Mouse (Mus musculus): ENCODE data around the gene Sh2b1. TPM values are rescaled to one million over a fixed set of nuclear protein-coding genes. Genes with fewer than 3 reads are reported as not detected.

Gene Sh2b1
- polyA plus RNA-seq, 1 experiment from 2014 or later, result 51.9 TPM

DNA sequence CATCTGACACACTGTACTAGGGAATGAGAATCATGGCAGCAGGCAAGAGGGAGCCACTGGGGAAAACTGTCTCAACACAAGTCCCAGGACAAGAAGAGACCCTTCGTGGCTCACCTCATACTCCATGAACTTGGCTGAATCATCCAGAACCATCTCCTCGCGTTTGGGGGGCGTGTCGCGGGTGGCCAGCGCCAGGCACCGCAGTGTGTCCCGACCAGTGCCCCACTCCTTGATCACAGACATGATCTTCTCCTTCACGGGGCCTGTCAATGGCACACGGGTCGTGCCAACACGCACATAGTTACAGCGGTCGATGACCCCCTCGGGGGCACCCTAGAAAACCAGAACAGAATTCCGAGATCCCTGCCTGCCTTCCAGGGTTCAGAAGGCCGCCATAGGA lies 25.2 kb downstream of the Sh2b1 start:
- Histone ChIP-seq H3K9ac (no peak overlapping the region), H3K36me3 (peaks cover 40% of the 10 kb centered on the region), H3K4me3 (no peak overlapping the region), H3K27me3 (no peaks in the 10 kb centered on the region), H3K4me2 (no peak overlapping the region), H3K9me3 (no peaks in the 10 kb centered on the region), H3K4me1 (no peaks in the 10 kb centered on the region), H3K27ac (no peak overlapping the region)
- 92% methylated on average over 18 of the region's 18 CpGs for WGBS
- ATAC-seq (ENCODE audit: insufficient number of reproducible peaks, low FRiP score, low TSS enrichment, low read depth), result no peak

DNA sequence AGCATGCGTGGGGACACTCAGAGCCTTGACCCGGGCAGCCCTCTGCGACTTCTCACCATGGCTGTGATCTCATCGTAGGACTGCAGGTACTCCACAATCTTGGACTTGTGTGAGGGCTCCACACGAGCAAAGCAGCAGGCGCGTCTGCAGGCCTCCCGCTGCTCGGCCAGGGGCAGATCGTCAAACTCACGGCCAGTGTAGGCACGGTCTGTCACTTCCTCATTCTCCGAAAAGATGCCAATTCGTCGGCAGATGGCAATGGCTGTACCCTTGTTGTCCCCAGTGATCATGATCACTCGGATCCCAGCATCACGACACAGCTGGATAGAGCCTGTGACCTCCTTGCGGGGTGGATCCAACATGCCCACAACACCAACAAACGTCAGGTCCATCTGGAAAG lies 26.7 kb downstream of the Sh2b1 start:
- Histone ChIP-seq H3K9ac (no peak overlapping the region), H3K4me1 (no peaks in the 10 kb centered on the region), H3K36me3 (peaks cover 51% of the 10 kb centered on the region), H3K9me3 (no peaks in the 10 kb centered on the region), H3K27me3 (no peaks in the 10 kb centered on the region), H3K27ac (no peak overlapping the region), H3K4me3 (no peak overlapping the region), H3K4me2 (no peak overlapping the region)
- 86% methylated on average over 19 of the region's 19 CpGs for WGBS
- ATAC-seq (ENCODE audit: insufficient number of reproducible peaks, low FRiP score, low TSS enrichment, low read depth), result no peak

DNA sequence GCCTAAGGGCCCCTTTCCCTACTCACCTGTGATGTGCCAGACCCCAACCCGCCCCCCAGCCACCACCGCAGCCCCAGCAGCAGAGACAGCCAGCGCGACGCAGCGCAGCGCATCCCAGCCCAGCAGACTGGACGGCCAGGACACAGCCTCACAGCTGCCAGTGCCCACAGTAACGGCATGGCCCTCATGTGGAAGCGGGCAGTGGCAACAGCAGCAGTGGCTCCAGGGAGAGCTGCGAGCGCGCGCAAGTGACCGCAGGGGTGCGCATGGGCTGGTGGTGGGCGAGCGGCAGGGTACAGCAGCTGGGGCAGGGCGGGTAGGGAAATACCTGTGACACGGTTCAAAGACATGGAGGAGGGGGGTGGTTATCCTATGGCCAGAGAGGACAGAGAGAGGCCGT lies 29.0 kb downstream of the Sh2b1 start:
- WGBS, result 91% methylated on average over 21 of the region's 21 CpGs
- no peak overlapping the region for H3K4me3 ChIP-seq
- no peaks in the 10 kb centered on the region for H3K4me1 ChIP-seq
- no peak overlapping the region for H3K9ac ChIP-seq
- H3K9me3 ChIP-seq, result no peaks in the 10 kb centered on the region
- peaks cover 69% of the 10 kb centered on the region for H3K36me3 ChIP-seq
- no peak overlapping the region for H3K27ac ChIP-seq
- no peak for ATAC-seq (ENCODE audit: insufficient number of reproducible peaks, low FRiP score, low TSS enrichment, low read depth)
- no peak overlapping the region for H3K4me2 ChIP-seq
- H3K27me3 ChIP-seq, result no peaks in the 10 kb centered on the region

DNA sequence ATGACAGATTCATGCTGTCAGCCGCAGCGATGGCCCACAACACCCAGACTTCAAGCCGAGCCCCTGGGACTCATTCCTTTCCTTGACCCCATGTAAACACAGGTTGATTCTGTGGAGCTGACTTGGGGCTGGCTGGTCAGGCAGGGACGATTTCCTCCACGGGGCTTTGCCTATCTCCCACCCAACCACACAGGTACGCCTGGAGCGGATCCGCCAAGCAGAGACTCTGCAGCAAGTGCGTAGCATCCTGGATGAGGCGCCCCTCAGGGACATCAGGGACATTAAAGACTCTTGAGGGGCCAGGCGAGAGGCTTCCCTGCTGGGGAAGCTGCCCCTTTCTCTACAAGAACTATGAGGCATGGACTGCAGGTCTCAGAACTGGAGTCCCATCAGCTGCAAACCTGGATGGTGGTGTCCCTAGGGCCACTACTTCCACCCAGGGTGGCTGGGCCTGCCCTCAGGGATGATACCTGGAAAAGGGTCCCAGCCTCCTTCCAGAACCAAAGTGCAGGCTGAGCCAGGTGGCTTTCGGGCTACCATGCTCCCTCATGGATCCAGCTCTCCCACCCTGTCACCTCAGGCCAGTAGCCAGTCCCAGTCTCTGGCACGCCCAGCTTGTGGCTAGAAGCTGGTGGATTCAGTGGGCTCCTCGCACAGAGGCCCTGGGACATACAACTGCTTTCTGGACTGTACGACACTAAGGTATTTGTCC lies 30.0 kb downstream of the Sh2b1 start:
- ATAC-seq (ENCODE audit: insufficient number of reproducible peaks, low FRiP score, low TSS enrichment, low read depth), result no peak
- no peaks in the 10 kb centered on the region for H3K27me3 ChIP-seq
- H3K27ac ChIP-seq, result no peak overlapping the region
- no peak overlapping the region for H3K4me2 ChIP-seq
- no peaks in the 10 kb centered on the region for H3K9me3 ChIP-seq
- 95% methylated on average over 15 of the region's 15 CpGs for WGBS
- H3K36me3 ChIP-seq, result peaks cover 75% of the 10 kb centered on the region
- no peak overlapping the region for H3K4me3 ChIP-seq
- no peak overlapping the region for H3K9ac ChIP-seq
- H3K4me1 ChIP-seq, result no peaks in the 10 kb centered on the region

DNA sequence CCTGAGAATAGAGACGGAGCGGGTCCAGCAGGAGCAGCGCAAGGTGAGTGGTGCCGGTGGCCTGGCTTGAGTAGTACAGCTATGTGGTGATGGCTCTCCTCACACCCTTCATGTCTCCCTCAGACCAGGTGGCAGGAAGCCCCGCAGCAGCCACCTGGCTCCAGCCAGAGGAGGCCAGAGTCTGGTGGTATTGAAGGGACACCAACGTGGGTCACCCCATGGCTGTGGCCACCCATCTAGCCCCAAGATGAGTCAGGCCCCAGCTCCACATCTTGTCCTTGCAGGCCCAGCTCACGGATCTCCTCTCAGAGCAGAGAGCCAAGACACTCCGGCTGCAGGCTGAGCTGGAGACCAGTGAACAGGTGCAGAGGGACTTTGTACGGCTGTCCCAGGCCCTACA lies 30.7 kb downstream of the Sh2b1 start:
- H3K36me3 ChIP-seq, result peaks cover 80% of the 10 kb centered on the region
- no peak overlapping the region for H3K9ac ChIP-seq
- H3K9me3 ChIP-seq, result no peaks in the 10 kb centered on the region
- no peak for ATAC-seq (ENCODE audit: insufficient number of reproducible peaks, low FRiP score, low TSS enrichment, low read depth)
- no peak overlapping the region for H3K27ac ChIP-seq
- no peaks in the 10 kb centered on the region for H3K4me1 ChIP-seq
- no peak overlapping the region for H3K4me3 ChIP-seq
- H3K4me2 ChIP-seq, result no peak overlapping the region
- 91% methylated on average over 9 of the region's 9 CpGs for WGBS
- H3K27me3 ChIP-seq, result no peaks in the 10 kb centered on the region

DNA sequence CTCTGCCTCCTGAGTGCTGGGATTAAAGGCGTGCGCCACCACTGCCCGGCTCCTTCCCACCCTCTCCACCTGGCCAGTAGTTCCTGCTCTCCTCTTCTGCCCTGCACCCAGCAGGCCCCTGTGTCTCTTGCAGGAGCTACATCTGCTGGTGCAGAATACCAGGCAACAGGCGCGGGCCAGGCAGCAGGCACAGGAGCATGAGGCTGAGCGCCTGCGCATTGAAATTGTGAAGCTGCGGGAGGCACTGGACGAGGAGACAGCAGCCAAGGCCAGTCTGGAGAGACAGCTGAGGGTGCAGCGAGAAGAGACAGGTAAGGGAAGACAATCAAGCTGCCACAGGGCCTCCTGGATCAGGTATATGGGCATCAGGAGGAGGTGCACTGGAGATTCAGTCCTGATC lies 31.2 kb downstream of the Sh2b1 start:
- Histone ChIP-seq H3K9ac (no peak overlapping the region), H3K4me2 (no peak overlapping the region), H3K4me3 (no peak overlapping the region), H3K27me3 (no peaks in the 10 kb centered on the region), H3K9me3 (no peaks in the 10 kb centered on the region), H3K4me1 (no peaks in the 10 kb centered on the region), H3K36me3 (peaks cover 80% of the 10 kb centered on the region), H3K27ac (no peak overlapping the region)
- WGBS, result 92% methylated on average over 10 of the region's 10 CpGs
- no peak for ATAC-seq (ENCODE audit: insufficient number of reproducible peaks, low FRiP score, low TSS enrichment, low read depth)

DNA sequence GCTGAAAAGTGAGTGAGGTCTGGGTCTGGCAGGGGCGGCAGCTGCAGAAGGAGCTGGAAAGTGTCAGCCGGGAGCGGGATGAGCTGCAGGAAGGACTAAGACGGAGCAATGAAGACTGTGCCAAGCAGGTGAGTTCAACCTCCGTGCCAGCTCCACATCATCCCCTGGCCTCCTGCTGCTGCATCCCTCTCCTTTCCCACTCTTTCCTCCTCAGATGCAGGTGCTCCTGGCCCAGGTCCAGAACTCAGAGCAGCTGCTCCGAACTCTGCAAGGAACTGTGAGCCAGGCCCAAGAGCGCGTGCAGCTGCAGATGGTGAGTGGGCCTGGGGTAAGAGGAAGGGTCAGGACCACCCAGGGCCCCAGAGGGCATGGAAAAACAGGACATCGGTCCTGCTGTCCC lies 35.1 kb downstream of the Sh2b1 start:
- WGBS, result 64% methylated on average over 9 of the region's 9 CpGs
- H3K9me3 ChIP-seq, result no peaks in the 10 kb centered on the region
- H3K36me3 ChIP-seq, result peaks cover 60% of the 10 kb centered on the region
- no peak overlapping the region for H3K4me2 ChIP-seq
- no peak overlapping the region for H3K4me3 ChIP-seq
- no peak for ATAC-seq (ENCODE audit: insufficient number of reproducible peaks, low FRiP score, low TSS enrichment, low read depth)
- H3K9ac ChIP-seq, result no peak overlapping the region
- no peak overlapping the region for H3K27ac ChIP-seq
- H3K27me3 ChIP-seq, result no peaks in the 10 kb centered on the region
- H3K4me1 ChIP-seq, result no peaks in the 10 kb centered on the region

DNA sequence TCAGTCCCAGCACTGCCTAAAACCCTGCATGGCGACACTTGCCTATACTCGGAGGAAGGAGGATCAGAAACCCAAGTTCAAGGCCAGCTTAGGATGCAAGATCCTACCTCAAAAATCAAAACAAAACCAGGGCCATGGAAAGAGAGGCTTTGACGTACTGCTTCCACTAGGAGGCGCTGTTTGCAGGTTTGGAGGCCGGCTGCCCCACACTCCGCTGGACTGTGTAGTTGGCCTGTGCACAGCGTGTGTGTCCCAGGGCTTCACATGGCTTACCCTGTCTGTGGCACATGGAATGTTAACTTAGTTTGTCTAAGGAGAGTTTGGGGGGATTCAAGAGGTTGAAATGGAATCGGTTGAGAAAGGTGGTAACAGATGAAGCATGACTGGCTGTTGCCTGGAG lies 38.4 kb downstream of the Sh2b1 start:
- no peaks in the 10 kb centered on the region for H3K4me1 ChIP-seq
- H3K36me3 ChIP-seq, result peaks cover 59% of the 10 kb centered on the region
- no peak overlapping the region for H3K4me3 ChIP-seq
- no peak overlapping the region for H3K27ac ChIP-seq
- no peak overlapping the region for H3K9ac ChIP-seq
- 23% methylated on average over 8 of the region's 8 CpGs for WGBS
- H3K9me3 ChIP-seq, result no peaks in the 10 kb centered on the region
- no peak for ATAC-seq (ENCODE audit: insufficient number of reproducible peaks, low FRiP score, low TSS enrichment, low read depth)
- no peak overlapping the region for H3K4me2 ChIP-seq
- no peaks in the 10 kb centered on the region for H3K27me3 ChIP-seq

DNA sequence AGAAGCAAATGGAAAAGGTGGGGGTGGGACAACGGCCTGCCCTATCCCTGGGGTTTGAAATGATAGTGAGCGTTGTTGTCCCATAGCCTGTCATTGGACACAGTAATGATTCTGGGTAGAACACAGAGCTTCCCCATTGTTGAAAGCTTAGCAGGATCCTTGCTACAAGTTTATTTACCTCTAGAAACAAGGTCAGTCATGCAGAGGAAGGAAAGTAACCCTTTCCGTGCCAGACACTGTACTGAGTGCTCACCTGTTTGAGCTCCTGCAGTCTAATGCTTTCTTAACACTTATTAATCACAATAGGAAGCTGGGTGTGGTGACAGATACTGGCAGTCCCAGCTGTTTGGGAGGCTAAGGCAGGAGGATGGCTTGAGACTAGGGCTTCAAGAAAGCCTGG lies 39.4 kb downstream of the Sh2b1 start:
- peaks cover 57% of the 10 kb centered on the region for H3K36me3 ChIP-seq
- no peak overlapping the region for H3K27ac ChIP-seq
- no peaks in the 10 kb centered on the region for H3K4me1 ChIP-seq
- WGBS, result 89% methylated on average over 3 of the region's 3 CpGs
- no peak overlapping the region for H3K4me3 ChIP-seq
- H3K27me3 ChIP-seq, result no peaks in the 10 kb centered on the region
- no peak overlapping the region for H3K4me2 ChIP-seq
- no peak for ATAC-seq (ENCODE audit: insufficient number of reproducible peaks, low FRiP score, low TSS enrichment, low read depth)
- H3K9me3 ChIP-seq, result no peaks in the 10 kb centered on the region
- H3K9ac ChIP-seq, result no peak overlapping the region

DNA sequence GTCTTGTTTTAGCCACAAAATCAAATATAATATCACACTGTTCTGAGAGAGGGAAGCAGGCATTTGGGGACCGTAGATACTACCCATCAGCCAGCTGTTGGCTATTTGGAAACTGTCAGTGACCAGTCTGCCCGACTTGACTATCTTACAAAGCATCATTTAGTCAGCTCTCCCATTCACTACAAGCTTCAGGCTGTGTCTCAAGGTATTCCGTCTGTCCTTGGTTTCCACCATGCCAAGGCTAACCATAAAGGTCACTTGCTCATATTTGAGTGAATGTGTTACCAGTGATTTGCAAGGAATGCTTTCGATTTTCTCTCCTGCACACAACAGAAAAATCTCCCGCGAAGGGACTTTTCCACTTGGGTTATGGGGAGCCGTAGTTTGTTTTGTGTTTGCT lies 40.5 kb downstream of the Sh2b1 start:
- ATAC-seq (ENCODE audit: insufficient number of reproducible peaks, low FRiP score, low TSS enrichment, low read depth), result no peak
- Histone ChIP-seq H3K4me2 (no peak overlapping the region), H3K9ac (no peak overlapping the region), H3K4me1 (peaks cover 5% of the 10 kb centered on the region), H3K27me3 (no peaks in the 10 kb centered on the region), H3K27ac (no peak overlapping the region), H3K4me3 (no peak overlapping the region), H3K9me3 (no peaks in the 10 kb centered on the region), H3K36me3 (peaks cover 49% of the 10 kb centered on the region)
- WGBS, result 84% methylated on average over 7 of the region's 7 CpGs

DNA sequence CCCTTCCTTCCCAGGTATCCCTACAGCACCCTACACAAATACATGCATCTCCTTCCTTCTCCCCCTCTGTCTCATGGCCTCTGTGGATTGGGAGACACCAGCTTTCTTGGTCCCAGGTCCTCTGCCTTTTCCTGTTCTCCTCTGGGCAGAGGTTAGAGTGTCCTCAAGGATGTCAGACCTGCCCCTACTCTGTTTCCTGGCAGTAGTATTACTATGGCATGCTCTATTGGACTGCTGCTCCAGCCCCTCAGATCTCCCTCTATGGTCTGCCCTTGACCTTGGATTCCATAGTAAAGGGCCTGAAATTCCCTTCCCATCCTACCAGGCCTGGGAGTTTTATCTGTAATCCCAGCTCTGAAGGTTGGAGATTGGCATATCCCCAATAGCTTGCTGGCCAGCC lies 45.1 kb downstream of the Sh2b1 start:
- Histone ChIP-seq H3K4me3 (no peak overlapping the region), H3K9ac (no peak overlapping the region), H3K4me1 (peaks cover 19% of the 10 kb centered on the region), H3K27ac (no peak overlapping the region), H3K27me3 (no peaks in the 10 kb centered on the region), H3K9me3 (no peaks in the 10 kb centered on the region), H3K4me2 (no peak overlapping the region), H3K36me3 (peaks cover 30% of the 10 kb centered on the region)
- no peak for ATAC-seq (ENCODE audit: insufficient number of reproducible peaks, low FRiP score, low TSS enrichment, low read depth)

DNA sequence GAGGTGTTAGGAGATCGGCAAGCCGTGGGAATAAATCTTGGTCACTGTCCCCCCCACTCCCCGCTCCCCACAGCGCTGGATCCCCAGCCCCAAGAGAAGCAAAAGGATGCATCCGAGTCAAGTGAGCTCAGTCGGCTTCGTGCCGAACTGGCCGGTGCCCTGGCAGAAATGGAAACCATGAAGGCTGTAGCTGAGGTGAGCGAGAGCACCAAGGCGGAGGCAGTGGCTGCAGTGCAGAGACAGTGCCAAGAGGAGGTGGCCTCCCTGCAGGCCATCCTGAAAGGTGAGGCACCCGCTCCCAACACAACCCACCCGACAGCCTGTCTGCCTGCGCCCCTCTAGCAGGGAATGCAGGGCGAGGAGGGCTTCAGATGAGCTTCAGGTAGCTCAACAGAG lies 45.7 kb downstream of the Sh2b1 start:
- ATAC-seq (ENCODE audit: insufficient number of reproducible peaks, low FRiP score, low TSS enrichment, low read depth), result no peak

More for the DNA sequence above, 45.7 kb downstream of the Sh2b1 start:
- peak overlapping the region; percentile 40; the same call in 1 of the 2 replicates for H3K9ac ChIP-seq
- H3K27me3 ChIP-seq, result no peaks in the 10 kb centered on the region
- H3K4me3 ChIP-seq, result peak overlapping the region; percentile 75
- peak overlapping the region; percentile 98 for H3K27ac ChIP-seq
- no peaks in the 10 kb centered on the region for H3K9me3 ChIP-seq
- 29% methylated on average over 15 of the region's 15 CpGs for WGBS
- peak overlapping the region; percentile 82 for H3K4me2 ChIP-seq
- H3K36me3 ChIP-seq, result peaks cover 25% of the 10 kb centered on the region
- H3K4me1 ChIP-seq, result peaks cover 19% of the 10 kb centered on the region
